ENCODE assay signal across 8 mouse cellular contexts in the genomic region with DNA sequence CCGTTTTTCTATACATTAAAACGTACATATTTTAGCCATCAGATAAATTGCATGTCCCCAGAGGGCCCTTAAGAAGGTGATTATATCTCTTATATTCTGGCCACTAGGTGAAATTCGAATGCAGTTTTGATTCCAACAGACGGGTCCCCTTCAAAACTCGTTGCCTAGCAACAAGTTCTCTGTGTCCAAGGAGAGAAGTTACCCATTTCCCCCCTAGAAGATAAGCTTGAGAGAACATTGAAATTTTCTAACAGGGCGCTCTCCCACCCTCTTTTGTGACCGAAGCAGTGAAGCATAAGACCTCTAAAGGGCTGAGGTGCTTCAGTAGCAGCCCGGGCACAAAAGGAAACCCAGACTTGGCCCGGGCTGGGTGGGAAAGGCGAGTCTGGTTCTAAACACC. TPM values are rescaled to one million over a fixed set of nuclear protein-coding genes. Genes with fewer than 3 reads are reported as not detected.
DNase-seq lines count a peak whose midpoint lies in the region; ATAC-seq and TF ChIP-seq lines count a peak whose summit lies in the region.

A gene (plus strand): TSS at position 324 of the 400 bp plus-strand sequence.

- no peak for DNase-seq in kidney, adult 2 months
- no peak for DNase-seq in kidney, postnatal 4 days
- no peak for DNase-seq in urinary bladder, postnatal 14 days (ENCODE audit: low spot score)
- no peak for DNase-seq in spleen, postnatal 36 days (ENCODE audit: low spot score in 2 of 2)
- DNase-seq in adrenal gland, adult 18-20 months (ENCODE audit: low spot score in 2 of 2): no peak

- TF ChIP-seq POLR2A in kidney, adult 2 months (IDR thresholded peaks at IDR 0.05; ENCODE audit: low read depth, low read length): no peak
- no peak for TF ChIP-seq POLR2A in bone marrow macrophage, adult 2 months (IDR thresholded peaks at IDR 0.05; ENCODE audit: borderline replicate concordance, low read depth, low read length)

- WGBS in kidney, adult 2 months: 14% methylated on average over 10 of the region's 10 CpGs
- WGBS in hindbrain, embryonic 12.5 days: 15% methylated on average over 10 of the region's 10 CpGs
- 6% methylated on average over 10 of the region's 10 CpGs for WGBS in midbrain, embryonic 15.5 days

- peak within 1 kb of the TSS; percentile 91 for H3K4me2 ChIP-seq in hindbrain, embryonic 12.5 days (replicated peaks)
- H3K4me2 ChIP-seq in midbrain, embryonic 15.5 days: peak within 1 kb of the TSS; percentile 85

- no peak for ATAC-seq in hindbrain, embryonic 12.5 days (ENCODE audit: low FRiP score)
- peak; percentile 13; the same call in 1 of the 2 replicates for ATAC-seq in midbrain, embryonic 15.5 days (replicated peaks)

- H3K27me3 ChIP-seq in kidney, adult 2 months (replicated peaks; ENCODE audit: control insufficient read depth, insufficient read depth, low read length): no peaks in the 10 kb centered on the region
- peaks cover 3% of the 10 kb centered on the region for H3K27me3 ChIP-seq in hindbrain, embryonic 12.5 days
- H3K27me3 ChIP-seq in midbrain, embryonic 15.5 days (replicated peaks): 0 out of 2 replicates have a peak, but pooled peaks cover 4% of the 10 kb centered on the region

- no peaks in the 10 kb centered on the region for H3K9me3 ChIP-seq in hindbrain, embryonic 12.5 days (replicated peaks)
- H3K9me3 ChIP-seq in midbrain, embryonic 15.5 days: no peaks in the 10 kb centered on the region

- TF ChIP-seq CTCF in kidney, adult 2 months (conservative IDR thresholded peaks at IDR 0.05; ENCODE audit: insufficient read depth, insufficient read length, low read depth, low read length): no peak
- no peak for TF ChIP-seq CTCF in bone marrow macrophage, adult 2 months (IDR thresholded peaks at IDR 0.05; ENCODE audit: low read depth, low read length)

- H3K9ac ChIP-seq in hindbrain, embryonic 12.5 days: peak within 1 kb of the TSS; percentile 45
- peak within 1 kb of the TSS; percentile 46 for H3K9ac ChIP-seq in midbrain, embryonic 15.5 days

- peaks cover 11% of the 10 kb centered on the region for H3K4me1 ChIP-seq in kidney, adult 2 months (ENCODE audit: control insufficient read depth, insufficient read depth, low read length)
- no peaks in the 10 kb centered on the region for H3K4me1 ChIP-seq in bone marrow macrophage, adult 2 months (ENCODE audit: control insufficient read depth, insufficient read depth, low read length)
- peaks cover 3% of the 10 kb centered on the region for H3K4me1 ChIP-seq in hindbrain, embryonic 12.5 days
- H3K4me1 ChIP-seq in midbrain, embryonic 15.5 days: peaks cover 14% of the 10 kb centered on the region

- H3K27ac ChIP-seq in kidney, adult 2 months (ENCODE audit: insufficient read depth, low read depth, low read length): peak within 1 kb of the TSS; percentile 36; the same call in 1 of the 2 replicates
- H3K27ac ChIP-seq in bone marrow macrophage, adult 2 months (ENCODE audit: insufficient read depth, low read depth, low read length): no peak within 1 kb of the TSS
- no peak within 1 kb of the TSS for H3K27ac ChIP-seq in hindbrain, embryonic 12.5 days
- H3K27ac ChIP-seq in midbrain, embryonic 15.5 days: 0 out of 2 replicates have a peak within 1 kb of the TSS, but pooled peaks have one; percentile 22

- H3K36me3 ChIP-seq in kidney, adult 2 months (ENCODE audit: control insufficient read depth, insufficient read depth, low read length): no peaks in the 10 kb centered on the region
- H3K36me3 ChIP-seq in hindbrain, embryonic 12.5 days: no peaks in the 10 kb centered on the region
- H3K36me3 ChIP-seq in midbrain, embryonic 15.5 days (replicated peaks): no peaks in the 10 kb centered on the region

- peak within 1 kb of the TSS; percentile 96 for H3K4me3 ChIP-seq in kidney, adult 2 months (ENCODE audit: insufficient read depth, low read depth, low read length)
- H3K4me3 ChIP-seq in bone marrow macrophage, adult 2 months (ENCODE audit: insufficient read depth, low read length): peak within 1 kb of the TSS; percentile 36
- H3K4me3 ChIP-seq in hindbrain, embryonic 12.5 days: peak within 1 kb of the TSS; percentile 48
- H3K4me3 ChIP-seq in midbrain, embryonic 15.5 days: peak within 1 kb of the TSS; percentile 55

RNA-seq across cellular contexts. Expression of the gene that starts here (rescaled TPM):
- polyA plus RNA-seq in kidney, adult 2 months (2012; rRNA removed): 2.2 and 2.7 TPM in 2 replicates
- not detected in 2 replicates for polyA plus RNA-seq in bone marrow macrophage, adult 2 months (2012; ENCODE audit: insufficient read depth, insufficient read length, missing spikeins)
- polyA plus RNA-seq in hindbrain, embryonic 12.5 days (2016; fragmentation: Nextera tagmentation; extraction: Ambion mirVana): 2.6 and 3.4 TPM in 2 replicates
- polyA plus RNA-seq in midbrain, embryonic 15.5 days (2015; fragmentation: Nextera tagmentation; extraction: Ambion mirVana): 2.8 TPM in 2 replicates
- total RNA-seq in adrenal gland, adult 18-20 months (2021): under 1 TPM in 1 of 2 experiments, not detected in 1; 0.23 TPM

Comparison
In these comparisons a context has a peak if more than half of its experiments do, and no peak if none do; other contexts are left out.
1. H3K27ac ChIP-seq: peak in kidney, adult 2 months (single experiment) and midbrain, embryonic 15.5 days (single experiment); none in bone marrow macrophage, adult 2 months (single experiment) and hindbrain, embryonic 12.5 days (single experiment).
2. H3K4me3 ChIP-seq: peak in every context shown above with its lines; median percentile 96 in kidney, adult 2 months; 55 in midbrain, embryonic 15.5 days; 48 in hindbrain, embryonic 12.5 days; 36 in bone marrow macrophage, adult 2 months.